Mouse (Mus musculus) E14TG2a.4 (cell line): Measurements from ENCODE around the gene Rnf144b.

Source experiments
- CTCF ChIP-seq: conservative IDR thresholded peaks from 2 replicates; pipeline ENCODE4 v1.5.1; 2014; ENCODE audit warnings: low read length
- NANOG ChIP-seq: IDR thresholded peaks from 2 replicates; pipeline ENCODE4 v1.6.1; 2014; ENCODE audit warnings: borderline replicate concordance, low read length, mixed read lengths

DNA sequence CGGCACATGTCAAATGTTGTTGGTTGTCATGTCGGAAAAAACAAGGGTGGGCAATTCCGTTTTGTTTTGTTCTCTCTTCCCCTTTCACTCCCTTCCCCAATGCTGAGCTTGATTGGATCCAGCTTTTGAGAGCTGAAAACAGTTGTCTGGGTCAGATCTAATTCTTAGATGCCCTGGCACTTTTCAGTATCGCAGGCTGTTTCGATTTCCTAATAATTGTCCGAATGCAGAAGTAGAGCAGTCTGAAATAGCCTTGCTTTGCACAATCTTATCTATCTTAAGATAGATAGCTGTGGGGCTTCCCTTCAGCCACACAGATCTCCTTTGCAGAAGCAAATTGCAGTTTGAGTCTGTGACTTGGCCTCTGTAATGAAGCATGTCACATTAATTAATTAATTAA is 109.7 kb downstream of the Rnf144b start:
- no peak for TF ChIP-seq CTCF
- no peak for TF ChIP-seq NANOG
